Mouse (Mus musculus) 416B (cell line): Measurements from ENCODE around the gene Olfr177.

Source experiments
- DNase-seq: peaks from one replicate; pipeline ENCODE4 v3.0.0; 2011; ENCODE audit warnings: low read depth

Olfr177 gene

GRCm38 (mm10) chr16:58874668-58875067 lies at the start of gene Olfr177:
Olfr177 (minus strand) TSS chr16:58874768.
- DNase-seq: no peak

- DNase-seq: no peak
Measured at GRCm38 (mm10) chr16:58891963-58892362, 17.4 kb upstream of the Olfr177 start, which contains the start of gene Olfr178. Olfr178 (minus strand) TSS chr16:58892063.

GRCm38 (mm10) chr16:58884416-58884815 lies 9.8 kb upstream of the Olfr177 start:
- no peak for DNase-seq

GRCm38 (mm10) chr16:58861479-58861878 lies 13.1 kb downstream of the Olfr177 start:
- DNase-seq: no peak

- DNase-seq: no peak
Measured at GRCm38 (mm10) chr16:58860032-58860737, 14.4 kb downstream of the Olfr177 start.

- DNase-seq: no peak
Measured at GRCm38 (mm10) chr16:58826732-58827319, 47.7 kb downstream of the Olfr177 start, which contains the start of gene Olfr175-ps1. Olfr175-ps1 (minus strand) TSS chr16:58826782.
